Mouse (Mus musculus): ENCODE data around the gene Tenm4.
A peak's percentile ranks its signal among the peaks of the same experiment; 100 is the strongest.

Tenm4 gene

DNA sequence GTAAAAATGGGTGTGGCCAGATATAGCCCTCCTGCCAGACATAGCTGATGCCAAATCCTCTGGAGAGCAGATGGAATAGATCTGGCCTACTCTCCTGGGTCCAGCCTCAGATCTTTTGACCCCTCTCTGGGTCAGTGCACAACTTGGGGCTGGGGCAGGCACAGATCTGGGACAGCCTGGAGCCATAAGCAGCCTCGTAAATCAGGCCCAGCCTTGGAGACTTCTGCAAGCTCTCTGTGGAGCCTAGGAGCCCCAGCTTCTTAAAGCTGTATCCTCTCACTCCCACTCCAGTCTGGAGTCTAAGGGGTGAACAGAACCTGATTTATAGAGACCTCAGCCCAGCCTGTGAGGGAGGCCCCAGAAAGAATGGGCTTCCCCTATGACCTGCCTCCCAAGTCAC lies 354.3 kb downstream of the Tenm4 start:
- no peak for DNase-seq (ENCODE audit: extremely low spot score)

DNA sequence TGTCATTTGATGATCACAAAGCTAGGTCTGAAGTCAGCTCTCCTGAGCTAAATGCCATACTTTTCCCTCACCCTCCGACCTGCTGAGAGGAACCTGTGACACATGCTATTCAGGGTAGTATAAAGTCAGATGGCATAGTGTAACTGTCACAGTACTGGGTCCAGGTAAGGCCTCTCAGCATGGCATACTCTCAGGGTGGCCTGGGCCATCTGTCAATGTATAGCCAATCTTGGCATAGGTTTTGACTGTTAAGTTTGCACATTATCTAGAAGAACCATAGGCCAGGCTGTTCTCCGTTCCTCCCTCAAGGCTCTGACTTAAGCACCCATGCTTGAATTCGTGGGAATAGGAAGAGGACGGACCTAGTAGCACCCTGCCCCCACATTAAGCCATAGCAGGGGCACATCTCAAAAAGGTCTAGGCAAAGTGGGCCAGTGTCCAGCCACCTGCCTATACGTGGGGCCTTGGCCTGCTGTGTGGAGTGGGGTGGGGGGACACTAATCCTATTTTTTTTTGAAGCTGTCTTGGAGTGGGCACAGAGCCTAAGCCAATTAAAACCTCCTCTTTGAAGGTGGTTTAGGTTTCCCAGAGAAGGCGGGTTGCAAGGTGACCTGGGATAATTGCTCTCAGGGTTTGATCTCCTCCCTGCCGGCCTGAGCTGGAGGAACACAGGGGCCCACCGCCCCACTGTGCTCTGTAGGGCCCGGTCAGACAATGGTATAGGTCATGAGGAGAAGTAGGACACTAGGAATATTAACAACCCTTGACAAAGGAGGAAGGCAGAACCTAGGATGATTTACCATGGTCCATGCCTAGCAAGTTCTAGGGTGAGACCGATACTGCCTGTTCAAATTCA lies 359.8 kb downstream of the Tenm4 start:
- DNase-seq (ENCODE audit: extremely low spot score) = no peak

DNA sequence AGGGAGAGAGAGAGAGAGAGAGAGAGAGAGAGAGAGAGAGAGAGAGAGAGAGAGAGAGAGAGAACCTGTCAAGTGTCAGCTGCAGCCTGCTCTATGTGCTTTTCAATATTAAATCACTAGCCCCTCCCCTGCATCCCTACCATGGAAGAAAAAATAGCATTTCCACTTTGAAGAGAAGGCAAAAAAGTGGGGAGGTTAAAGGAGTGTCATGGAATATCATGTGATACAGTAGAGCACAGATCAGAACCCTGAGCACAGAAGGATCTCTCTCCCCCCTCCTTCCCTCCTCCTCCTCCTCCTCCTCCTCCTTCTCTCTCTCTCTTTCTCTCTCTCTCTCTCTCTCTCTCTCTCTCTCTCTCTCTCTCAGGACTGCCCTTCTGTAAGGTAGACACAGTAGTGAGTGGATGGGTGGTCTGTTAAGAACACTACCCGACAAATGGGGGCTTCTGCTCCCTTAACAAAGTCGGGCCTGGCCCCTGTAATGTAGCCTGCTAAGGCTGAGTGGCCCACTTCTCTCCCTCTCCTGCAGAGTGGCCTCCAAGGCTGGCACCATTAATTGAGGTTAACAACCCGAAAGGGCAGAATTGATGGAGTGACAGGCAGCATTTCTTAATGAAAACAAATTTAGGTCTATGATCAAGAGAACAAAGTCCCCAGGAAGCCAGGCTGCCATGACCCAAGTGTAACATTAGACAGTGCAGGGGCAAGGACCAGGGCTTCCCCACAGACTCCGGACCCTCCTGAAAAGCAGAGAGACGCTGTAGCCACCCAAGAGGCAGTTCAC lies 361.1 kb downstream of the Tenm4 start:
- no peak for DNase-seq (ENCODE audit: extremely low spot score)

DNA sequence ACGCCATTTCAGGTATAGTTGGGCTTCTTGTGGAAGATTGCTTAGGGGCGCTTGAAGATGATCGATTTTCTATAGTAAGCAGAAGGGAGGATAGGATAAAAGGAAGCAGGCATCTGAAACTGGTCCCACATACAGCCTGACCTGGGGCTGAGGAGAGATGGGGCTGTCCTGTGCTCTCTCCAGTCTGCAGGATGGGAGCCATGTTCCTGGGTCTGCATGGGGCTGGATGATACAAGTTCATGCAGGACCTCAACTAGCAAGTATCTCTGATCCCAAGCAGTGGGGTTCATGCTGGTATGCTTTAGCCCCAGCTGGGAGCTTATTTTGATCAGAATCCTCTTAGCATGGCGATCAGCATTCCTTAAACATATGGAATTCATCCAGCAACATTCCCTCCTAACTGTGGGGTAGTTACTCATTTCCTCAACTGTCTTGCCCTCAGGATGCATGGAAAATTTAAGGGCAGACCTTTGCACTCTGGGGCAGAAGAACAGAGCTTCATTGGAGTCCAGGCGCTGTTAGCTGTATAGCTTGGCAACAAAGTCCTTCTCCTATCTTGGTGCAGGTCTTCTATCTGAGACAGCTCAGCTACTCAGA lies 361.9 kb downstream of the Tenm4 start:
- DNase-seq (ENCODE audit: extremely low spot score) = peak; percentile 51

DNA sequence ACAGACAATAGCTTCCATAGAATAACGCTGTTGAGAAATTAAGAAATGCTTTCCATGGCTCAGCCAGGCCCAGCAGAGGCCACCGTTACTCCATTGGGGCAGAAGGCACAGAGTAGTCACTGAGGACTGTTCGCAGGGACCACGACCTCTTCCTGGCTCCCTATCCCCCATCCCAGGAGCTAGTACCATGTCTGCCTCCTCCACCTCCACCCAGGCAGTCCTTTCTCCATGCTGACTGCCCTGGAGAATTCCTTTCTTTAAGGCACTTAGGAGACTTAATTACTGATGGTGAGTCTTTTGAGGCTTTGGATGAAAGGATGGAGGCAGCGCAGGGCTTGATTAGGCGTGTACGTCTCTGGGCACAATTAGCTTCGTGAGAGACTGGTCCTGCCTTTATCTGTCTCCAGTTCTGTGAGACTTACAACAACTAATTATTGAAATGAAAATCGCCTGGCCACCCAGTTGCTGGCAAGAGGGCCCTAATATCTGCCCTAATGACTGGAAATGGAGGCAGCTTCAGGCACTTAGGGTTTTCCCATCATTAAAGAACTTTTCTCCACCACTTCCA lies 365.4 kb downstream of the Tenm4 start:
- no peak for DNase-seq (ENCODE audit: extremely low spot score)

DNA sequence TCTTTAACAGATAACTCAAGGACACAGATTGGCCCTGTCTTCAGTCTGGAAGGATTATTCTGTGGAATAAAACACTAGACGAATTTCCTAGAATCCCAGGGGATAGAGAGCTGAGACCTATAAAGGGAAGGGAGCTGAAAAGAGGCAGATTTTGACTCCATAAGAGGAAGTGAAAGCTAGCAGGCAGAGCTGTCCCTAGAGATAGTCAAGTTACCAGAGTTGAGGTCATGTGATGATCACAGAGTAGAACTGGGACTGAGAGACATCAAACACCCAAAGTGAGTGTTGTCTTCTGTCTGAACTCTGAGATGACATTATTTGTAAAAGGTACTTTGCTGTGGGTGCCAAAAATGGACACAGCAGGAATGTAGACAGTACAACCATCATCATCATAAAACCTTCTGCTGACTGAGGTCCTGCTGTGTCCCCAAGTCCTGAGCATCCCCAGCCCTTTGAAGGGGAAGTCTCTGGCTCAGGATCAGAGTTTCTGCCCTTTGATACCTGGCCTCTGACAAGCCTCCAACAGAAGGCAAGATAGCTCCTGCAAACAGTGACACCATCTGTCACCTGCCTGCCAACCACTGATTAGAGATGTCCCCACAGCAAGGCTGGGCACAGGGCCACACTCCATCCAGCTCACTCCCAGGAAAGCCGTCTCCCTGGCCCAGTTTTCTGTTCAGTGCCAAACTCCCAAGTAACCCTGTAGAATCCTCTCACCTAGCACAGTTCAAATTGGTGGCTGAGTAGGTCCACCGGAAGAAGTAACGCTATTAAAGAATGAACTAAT lies 368.4 kb downstream of the Tenm4 start:
- DNase-seq (ENCODE audit: extremely low spot score) = no peak

DNA sequence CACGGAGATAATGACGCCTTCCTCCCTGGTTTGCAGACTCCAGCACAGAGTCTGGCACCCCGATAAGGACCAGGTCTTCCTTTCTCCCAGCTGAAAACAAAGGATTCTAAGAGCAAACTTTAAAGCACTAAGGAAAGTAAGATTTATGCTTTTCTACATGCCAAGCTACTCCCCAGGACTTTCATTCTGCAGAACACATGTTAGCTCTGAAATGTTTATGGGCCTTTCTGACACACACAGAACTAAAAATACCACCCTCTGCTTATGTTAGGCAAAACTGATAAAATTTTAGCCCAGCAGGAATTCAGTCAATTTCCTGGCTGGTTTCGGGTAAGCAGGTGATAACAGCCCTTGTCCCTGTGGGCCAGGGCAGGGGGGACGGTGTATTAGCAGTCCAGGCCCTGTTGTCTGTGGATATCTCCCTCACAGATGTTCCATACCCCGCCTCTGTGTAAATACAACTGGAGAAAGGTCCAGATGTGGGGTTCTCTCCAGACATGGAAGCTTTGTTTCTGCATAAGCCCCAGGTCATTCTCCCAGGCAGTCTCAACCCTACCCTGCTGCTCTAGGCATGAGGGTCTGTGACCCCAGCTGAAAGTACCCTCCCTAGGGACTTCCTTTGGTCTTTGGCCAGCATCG lies 369.5 kb downstream of the Tenm4 start:
- DNase-seq (ENCODE audit: extremely low spot score) = no peak

DNA sequence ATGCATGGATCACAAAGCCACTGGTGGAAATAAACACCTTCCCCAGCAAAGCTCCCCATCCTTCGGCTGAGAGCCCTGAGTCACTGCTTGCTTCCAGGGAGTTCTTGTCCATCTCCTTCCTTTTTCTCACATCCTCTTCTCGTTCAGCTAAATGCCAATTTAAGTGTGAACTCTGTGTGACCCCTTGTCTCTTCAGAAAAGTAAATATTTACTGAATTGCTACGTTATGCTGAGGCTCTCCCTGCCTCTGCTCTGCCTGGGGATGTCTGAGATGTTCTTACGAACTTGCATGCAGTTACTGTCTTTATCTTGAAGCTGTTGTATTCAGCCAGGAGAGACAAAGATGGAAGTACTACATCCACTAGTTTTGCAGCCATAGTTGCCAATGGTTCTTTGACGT lies 374.9 kb downstream of the Tenm4 start:
- no peak for DNase-seq (ENCODE audit: extremely low spot score)

DNA sequence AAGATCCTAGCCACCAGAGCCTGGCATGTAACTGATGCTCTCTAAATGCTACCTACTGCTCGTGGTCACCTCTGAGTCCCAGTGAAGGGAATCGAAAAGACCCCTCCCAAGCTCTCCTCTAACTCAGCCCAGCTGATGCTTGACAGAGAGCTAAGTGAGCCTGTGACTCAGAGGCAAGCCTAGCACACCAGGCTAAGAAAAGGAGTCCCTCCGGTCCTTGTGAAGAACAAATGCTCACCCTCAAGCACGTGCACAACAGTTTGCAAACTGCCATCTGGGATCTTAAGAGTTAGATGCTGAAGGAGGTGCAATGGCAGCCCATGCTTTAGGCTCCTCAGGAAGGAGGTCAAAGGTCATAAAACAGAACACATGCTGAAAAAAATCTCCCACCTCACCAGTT lies 380.8 kb downstream of the Tenm4 start:
- no peak for DNase-seq (ENCODE audit: extremely low spot score)

DNA sequence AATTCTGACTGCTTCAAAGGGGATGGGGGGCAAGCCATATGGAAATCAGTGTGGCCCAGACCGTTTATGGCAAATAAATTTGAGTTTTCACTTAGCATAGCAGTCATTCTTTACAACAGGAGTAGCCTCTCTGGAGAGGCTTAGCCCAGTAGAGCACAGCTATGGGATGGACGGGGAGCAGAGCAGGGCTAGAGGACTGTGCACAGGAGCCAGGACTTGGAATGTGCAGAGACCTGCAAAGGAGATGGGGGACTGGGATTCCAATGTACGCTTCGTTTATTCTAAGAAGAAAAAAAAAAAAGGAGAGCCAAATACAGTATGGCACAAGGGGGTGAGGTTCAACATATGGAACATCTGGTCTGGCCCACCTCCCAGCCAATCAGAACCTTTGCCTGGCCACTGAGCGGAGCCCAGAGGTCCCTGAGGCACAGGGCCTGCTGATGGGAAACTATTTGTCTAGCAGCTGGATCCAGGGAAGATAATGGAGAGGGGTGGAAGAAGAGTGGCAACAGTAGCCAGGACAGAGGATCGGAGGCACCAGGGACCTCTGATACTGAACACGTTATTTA lies 381.3 kb downstream of the Tenm4 start:
- DNase-seq (ENCODE audit: extremely low spot score) = no peak

DNA sequence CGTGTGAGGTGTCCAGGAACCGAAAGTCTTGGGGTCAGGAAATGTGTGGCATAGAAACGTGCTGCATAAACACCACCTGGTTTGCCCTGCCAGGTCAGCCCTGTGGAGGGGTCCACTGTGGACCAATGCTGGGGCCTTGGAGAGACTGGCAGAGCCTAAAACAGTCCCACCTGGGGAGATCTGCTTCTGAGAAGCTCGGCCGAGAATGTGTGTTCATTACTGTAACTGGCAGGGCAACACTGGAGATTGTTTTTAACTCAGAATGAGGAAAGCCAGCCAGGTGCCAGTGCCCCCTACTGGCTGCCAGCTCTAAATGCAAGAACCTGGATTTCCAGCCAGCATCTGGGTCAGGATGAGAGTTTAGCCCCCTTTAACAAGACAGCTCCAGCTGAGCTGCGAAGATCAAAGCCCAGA lies 383.2 kb downstream of the Tenm4 start:
- peak; percentile 64 for DNase-seq (ENCODE audit: extremely low spot score)

DNA sequence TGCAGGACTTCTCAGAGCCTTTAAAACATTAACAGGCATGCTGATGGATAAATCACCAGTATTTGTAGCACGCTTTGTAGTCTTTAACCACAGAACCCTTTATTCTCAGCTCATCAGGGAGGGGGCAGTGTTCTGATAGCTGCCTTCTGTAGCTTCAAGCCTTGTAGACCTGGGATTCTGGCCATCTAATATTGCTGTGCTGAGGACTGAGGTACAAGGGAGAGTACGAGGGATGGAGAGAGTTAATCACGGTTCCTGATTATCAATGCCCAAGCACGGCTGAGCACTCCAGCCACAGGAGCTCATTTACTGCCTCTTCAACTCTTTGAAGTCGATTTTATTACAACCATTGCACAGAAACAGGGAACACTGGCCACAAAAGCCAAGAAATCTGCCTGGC lies 384.2 kb downstream of the Tenm4 start:
- DNase-seq (ENCODE audit: extremely low spot score) = no peak

DNA sequence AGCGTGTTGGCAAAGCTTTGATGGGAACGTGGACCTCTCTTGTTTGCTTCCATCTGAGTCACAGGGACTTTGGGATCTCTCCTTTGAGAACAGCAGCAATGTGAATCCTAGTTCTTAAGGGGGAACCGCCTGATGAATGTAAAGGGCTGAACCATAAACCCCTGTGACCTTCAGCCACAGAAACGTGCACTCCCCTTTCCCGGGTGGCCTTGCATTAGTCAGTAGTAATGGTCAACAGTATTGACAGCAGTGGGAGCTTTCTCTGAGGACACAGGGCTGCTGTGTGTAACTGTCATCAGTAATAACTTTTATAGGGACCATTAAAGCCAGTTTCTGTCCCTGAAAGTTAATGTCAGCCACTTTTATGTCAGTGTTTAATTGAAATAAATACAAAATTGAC lies 385.7 kb downstream of the Tenm4 start:
- DNase-seq (ENCODE audit: extremely low spot score) = no peak

DNA sequence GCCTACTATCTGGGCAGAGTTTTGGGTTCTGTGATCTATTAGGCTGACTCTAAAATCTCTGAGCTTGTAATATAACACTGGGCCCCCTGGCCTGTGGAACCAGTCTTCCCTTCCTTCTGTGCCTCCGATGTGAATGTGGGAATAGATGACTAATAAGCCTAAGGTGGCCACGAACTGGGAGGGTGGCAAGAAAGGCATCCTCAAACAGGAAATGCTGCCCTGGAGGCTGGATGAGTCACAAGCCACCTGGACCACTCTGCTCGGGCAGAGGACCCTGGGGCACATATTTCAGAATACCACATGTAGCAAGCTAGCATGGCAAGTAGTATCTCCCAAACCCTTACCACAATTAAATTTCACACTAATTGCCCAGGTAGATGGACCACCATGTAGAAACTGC lies 391.8 kb downstream of the Tenm4 start:
- DNase-seq (ENCODE audit: extremely low spot score) = no peak

DNA sequence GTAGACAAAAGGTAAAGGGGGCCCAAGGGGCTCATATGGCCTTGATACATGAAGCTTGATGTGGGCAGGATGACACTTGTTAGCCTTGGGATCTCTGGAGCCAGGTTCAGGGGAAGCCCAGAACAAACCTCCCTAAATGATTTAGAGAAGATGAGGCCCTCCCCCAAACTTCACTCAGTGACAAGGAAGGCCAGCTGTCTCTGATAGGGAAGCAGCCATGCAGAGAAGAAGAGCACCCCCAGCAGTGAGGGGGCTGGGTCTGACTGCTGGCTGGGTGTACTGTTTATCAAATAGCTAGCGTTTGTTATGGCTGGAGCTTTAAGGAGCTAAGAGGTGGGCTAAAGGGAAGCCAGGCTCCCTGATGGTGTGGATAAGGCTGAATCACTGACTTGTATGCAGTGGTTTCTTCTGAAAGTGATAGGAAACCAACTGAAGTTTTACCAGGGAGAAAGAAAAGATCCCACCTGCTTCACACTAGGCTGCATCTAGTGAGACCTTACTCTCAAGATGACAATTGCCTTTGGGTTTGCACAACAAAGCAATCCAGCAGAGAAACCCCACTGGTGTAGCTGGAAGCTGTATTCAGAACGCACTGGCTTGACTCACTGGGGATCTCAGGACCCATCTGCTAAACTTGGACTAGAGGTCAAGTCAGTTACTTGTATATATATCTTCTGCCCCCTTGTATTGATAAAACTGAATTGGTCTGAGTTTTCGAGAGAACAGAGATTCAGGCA lies 392.5 kb downstream of the Tenm4 start:
- DNase-seq (ENCODE audit: extremely low spot score) = no peak

DNA sequence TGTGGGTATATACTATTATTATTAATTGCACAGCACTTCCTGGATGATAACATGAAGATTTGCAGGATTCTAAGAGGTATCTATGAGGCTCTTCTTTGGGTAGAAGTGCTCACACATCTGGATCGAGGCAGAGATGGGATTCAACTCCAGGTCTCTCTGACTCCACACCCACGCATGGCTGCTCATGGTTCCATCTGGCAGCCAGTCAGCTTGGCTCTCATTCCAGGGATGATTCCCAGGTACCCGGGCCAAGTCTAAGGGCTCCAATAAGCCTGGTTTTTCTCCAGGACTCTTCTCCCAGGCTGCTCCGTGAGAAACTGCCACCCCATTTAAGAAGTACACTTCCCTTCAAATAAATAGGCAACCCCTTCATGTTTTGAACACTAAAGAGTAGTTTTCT lies 394.8 kb downstream of the Tenm4 start:
- DNase-seq (ENCODE audit: extremely low spot score) = no peak

DNA sequence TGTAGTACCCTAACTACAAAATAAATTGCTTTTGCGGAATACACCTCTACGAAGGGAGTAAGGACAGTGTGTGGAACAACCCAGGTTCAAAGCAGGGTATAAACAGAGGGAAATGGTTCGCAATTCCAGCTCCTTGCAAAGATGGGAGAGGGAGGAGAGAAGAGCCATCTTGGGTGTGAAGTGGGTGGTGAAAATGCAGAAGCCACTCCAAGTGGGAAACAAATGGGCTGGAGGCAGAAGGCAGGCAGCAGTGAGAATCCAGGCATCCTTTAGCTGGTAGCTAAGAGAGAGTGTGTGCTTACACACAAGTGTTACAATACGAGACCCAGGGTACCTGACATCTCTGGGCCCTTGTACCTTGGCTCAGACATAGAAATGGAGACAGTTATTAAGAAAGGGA lies 395.2 kb downstream of the Tenm4 start:
- no peak for DNase-seq (ENCODE audit: extremely low spot score)

DNA sequence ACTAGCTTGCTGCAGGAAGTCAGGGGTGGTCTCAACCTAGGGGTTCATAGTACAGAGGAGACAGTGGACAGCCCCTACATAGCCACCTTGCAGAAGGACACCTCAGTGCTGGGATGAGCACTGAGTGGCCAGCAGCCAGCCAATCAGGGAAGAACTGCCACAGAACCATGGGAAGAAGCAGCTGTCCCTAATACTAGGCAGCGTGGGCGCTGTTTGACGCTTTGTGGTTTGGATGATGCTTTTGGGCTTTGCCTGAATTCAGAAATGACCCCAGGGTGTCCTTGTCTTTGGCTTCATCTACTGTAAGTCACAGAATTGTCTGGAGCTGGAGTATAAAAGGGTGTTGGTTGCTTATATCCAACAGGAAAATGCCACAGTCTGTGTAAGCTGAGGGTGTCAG lies 397.0 kb downstream of the Tenm4 start:
- DNase-seq (ENCODE audit: extremely low spot score) = no peak

DNA sequence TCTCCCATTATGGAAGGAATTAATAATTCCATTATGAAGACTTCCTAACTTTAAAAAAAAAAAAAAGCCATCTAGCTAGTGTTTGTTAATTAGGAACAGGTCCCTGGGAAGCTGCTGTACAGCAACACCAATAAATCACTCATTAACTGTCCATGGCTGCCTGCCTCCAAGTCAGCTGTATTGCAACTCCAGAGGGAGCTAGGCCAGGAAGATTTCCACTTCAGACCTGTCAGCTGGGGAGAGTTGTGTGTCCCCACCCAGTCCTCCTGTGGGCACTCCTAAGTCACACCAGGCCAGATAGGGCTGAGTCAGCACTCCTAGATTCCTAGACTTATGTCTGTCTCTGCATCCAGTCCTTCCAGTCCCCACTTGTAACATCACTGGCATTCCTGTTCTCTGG lies 399.9 kb downstream of the Tenm4 start:
- DNase-seq (ENCODE audit: extremely low spot score) = no peak

DNA sequence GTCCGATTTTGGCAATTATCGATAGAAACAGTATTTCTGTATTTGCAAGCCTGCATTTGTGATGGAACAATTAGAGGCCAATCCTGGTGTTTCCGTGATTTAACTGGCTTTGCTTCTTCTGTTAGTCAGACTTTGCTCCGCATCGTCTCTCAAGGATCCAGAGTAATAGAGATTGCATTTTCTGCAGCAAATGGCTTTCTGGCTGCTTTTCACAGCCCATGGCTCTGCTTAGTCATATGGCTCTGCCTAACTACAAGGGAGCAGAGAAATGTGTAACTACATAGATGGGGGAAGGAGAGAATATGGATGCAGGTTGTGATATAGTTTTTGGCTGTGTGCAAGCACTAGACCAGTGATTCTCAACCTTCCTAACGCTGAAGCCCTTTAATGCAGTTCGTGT lies 401.9 kb downstream of the Tenm4 start:
- no peak for DNase-seq (ENCODE audit: extremely low spot score)

Data from embryo, embryonic 9.5 days (tissue).